Mouse (Mus musculus): ENCODE data around the gene Lcn10. TPM values are rescaled to one million over a fixed set of nuclear protein-coding genes. Genes with fewer than 3 reads are reported as not detected.
"Not testable (repeated sequence)": the region's sequence is repeated elsewhere in the genome, so short reads cannot be mapped to it uniquely, and the experiment has no call there.

Lcn10 gene
- total RNA-seq, 2 experiments from 2014 or later: not detected

GRCm38 (mm10) chr2:25706643-25707481 lies 24.3 kb downstream of the Lcn10 start, which contains the start of gene Bmyc:
Gene Bmyc (plus strand): TSS chr2:25706739.
- peak; percentile 40 to 77 for DNase-seq (ENCODE audit: low spot score in 2 of 2)

GRCm38 (mm10) chr2:25708121-25708520 lies 25.6 kb downstream of the Lcn10 start:
- DNase-seq (ENCODE audit: low spot score in 2 of 2): no peak

- DNase-seq (ENCODE audit: low spot score in 2 of 2): not testable (repeated sequence)
These were observed 26.5 kb downstream of the Lcn10 start for GRCm38 (mm10) chr2:25709056-25709455.

GRCm38 (mm10) chr2:25709791-25710190 lies 27.3 kb downstream of the Lcn10 start:
- DNase-seq (ENCODE audit: low spot score in 2 of 2): not testable (repeated sequence)

GRCm38 (mm10) chr2:25711641-25712040 lies 29.1 kb downstream of the Lcn10 start:
- DNase-seq (ENCODE audit: low spot score in 2 of 2): not testable (repeated sequence)

GRCm38 (mm10) chr2:25717222-25717621 lies 34.7 kb downstream of the Lcn10 start:
- DNase-seq (ENCODE audit: low spot score in 2 of 2): no peak

GRCm38 (mm10) chr2:25733199-25733930 lies 50.8 kb downstream of the Lcn10 start:
- DNase-seq (ENCODE audit: low spot score in 2 of 2): peak in 1 of 2 experiments; percentile 3

Other genes with a start within 250 kb of the Lcn10 start
- under 1 TPM in 1 of 2 experiments, not detected in 1; 0.34 TPM for gene Clic3, start 225.9 kb upstream of the Lcn10 start, total RNA-seq (2021)
- gene Paxx, start 221.6 kb upstream of the Lcn10 start, total RNA-seq (2021): 10 to 100 TPM; 40.0 to 45.9 TPM
- gene Ptgds, start 212.7 kb upstream of the Lcn10 start, total RNA-seq (2021): 1 to 10 TPM; 2.9 to 3.9 TPM
- not detected for gene Lcn12, start 188.8 kb upstream of the Lcn10 start, total RNA-seq (2021)
- gene Fbxw5, start 182.0 kb upstream of the Lcn10 start, total RNA-seq (2021): 10 to 100 TPM; 62.5 to 71.4 TPM
- gene C8g, start 181.0 kb upstream of the Lcn10 start, total RNA-seq (2021): 1 to 10 TPM in 1 of 2 experiments, under 1 TPM in 1; 0.74 to 1.2 TPM
- 10 to 100 TPM; 15.7 to 16.5 TPM for gene Traf2, start 135.8 kb upstream of the Lcn10 start, total RNA-seq (2021)
- 100 to 1,000 TPM; 173 to 196 TPM for gene Edf1, start 124.9 kb upstream of the Lcn10 start, total RNA-seq (2021)
- 1 to 10 TPM; 2.3 to 2.5 TPM for gene Mamdc4, start 107.9 kb upstream of the Lcn10 start, total RNA-seq (2021)
- gene Phpt1, start 107.5 kb upstream of the Lcn10 start, total RNA-seq (2021): 10 to 100 TPM; 43.0 to 44.8 TPM
- gene Ajm1, start 101.0 kb upstream of the Lcn10 start, total RNA-seq (2021): under 1 TPM; 0.07 to 0.08 TPM
- 10 to 100 TPM; 59.3 to 65.0 TPM for gene Rabl6, start 74.2 kb upstream of the Lcn10 start, total RNA-seq (2021)
- gene Ccdc183, start 65.0 kb upstream of the Lcn10 start, total RNA-seq (2021): not detected
- 10 to 100 TPM; 11.7 to 18.6 TPM for gene Tmem141, start 60.7 kb upstream of the Lcn10 start, total RNA-seq (2021)
- 10 to 100 TPM in 1 of 2 experiments, 1 to 10 TPM in 1; 9.7 to 14.3 TPM for gene Fcna, start 54.7 kb upstream of the Lcn10 start, total RNA-seq (2021)
- 1 to 10 TPM; 1.2 to 2.5 TPM for gene Lcn8, start 29.6 kb upstream of the Lcn10 start, total RNA-seq (2021)
- gene Lcn5, start 24.8 kb upstream of the Lcn10 start, total RNA-seq (2021): not detected
- gene Lcn6, start 5.9 kb upstream of the Lcn10 start, total RNA-seq (2021): not detected
- gene Obp2a, start 17.3 kb downstream of the Lcn10 start, total RNA-seq (2021): not detected
- 10 to 100 TPM; 21.5 to 25.6 TPM for gene Bmyc, start 24.0 kb downstream of the Lcn10 start, total RNA-seq (2021)
- gene Obp2b, start 54.3 kb downstream of the Lcn10 start, total RNA-seq (2021): not detected
- not detected for gene Lcn3, start 82.8 kb downstream of the Lcn10 start, total RNA-seq (2021)
- gene Lcn11, start 94.3 kb downstream of the Lcn10 start, total RNA-seq (2021): not detected
- gene Gm13539, start 99.5 kb downstream of the Lcn10 start, total RNA-seq (2021): not detected
- not detected for gene Glt6d1, start 133.1 kb downstream of the Lcn10 start, total RNA-seq (2021)
- not detected for gene Lcn9, start 140.4 kb downstream of the Lcn10 start, total RNA-seq (2021)
- gene Sohlh1, start 164.5 kb downstream of the Lcn10 start, total RNA-seq (2021): not detected
- gene Kcnt1, start 181.0 kb downstream of the Lcn10 start, total RNA-seq (2021): under 1 TPM; 0.16 to 0.49 TPM

All from gastrocnemius, postnatal 4 days (tissue).